Mouse (Mus musculus) naive thymus-derived CD4-positive, alpha-beta T cell, adult 2 months (primary cell): ENCODE data around the gene Wdr17.

Source experiments
- DNase-seq: peaks from one replicate; pipeline ENCODE4 v3.0.0-alpha.2; 2011; ENCODE audit warnings: low read depth

Gene Wdr17

DNA sequence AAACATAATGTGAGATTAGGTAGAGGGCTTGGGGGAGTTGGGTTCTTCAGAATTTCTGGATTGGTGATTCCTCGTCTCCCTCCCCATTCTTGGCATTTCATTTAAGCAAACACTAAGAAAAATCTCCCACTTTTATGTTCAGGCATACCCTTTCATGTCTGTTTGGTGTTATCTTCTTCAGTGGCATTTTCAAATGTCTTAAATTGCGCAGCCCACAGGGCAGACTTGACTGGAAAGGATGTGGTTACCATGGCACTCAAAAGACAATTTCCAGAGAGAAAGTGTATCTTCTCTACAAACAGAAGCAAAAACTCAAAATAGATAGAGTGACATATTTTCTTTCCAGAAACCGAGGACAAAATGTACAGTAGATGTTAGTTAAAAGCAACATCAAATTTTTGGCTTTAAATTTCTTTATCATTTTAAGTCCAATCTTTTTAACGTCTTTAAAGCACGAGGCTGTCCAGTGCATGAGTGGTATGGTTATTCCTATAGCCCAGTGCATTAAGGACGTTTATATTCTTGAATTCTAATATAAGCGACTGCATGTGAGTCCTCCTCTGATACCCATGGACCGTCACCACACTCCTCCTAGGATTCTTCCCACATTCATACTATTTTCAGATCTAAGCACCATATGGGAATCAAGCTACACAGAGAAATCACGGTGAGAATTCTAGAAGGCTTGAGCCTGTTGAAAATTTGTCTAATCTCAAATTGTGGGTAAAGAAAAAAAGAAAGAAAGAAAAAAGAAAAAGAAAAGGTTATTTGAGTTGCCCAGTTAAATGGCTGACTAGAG lies at the start of gene Wdr17:
Gene Wdr17 (minus strand): TSS at position 198 of the 799 bp plus-strand sequence.
- no peak for DNase-seq

DNA sequence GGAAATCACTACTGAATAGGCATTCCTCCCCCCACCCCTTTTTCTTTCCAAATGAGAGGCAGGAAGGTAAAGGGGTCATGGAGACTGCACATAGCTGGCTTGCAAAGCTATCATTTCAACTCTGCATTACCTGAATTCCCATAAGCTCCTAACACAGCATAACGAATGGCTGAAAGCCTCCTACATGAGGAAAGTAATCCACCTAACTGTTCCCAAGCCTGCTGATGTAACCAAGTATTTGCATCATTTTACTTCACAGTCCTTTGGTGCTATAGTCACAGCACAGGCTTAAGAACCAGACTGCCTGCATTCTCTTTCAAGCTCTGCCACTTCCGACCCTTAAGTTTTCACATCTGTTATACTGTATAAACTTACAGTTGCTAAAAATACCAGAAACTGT lies 45.3 kb upstream of the Wdr17 start:
- DNase-seq, result no peak

DNA sequence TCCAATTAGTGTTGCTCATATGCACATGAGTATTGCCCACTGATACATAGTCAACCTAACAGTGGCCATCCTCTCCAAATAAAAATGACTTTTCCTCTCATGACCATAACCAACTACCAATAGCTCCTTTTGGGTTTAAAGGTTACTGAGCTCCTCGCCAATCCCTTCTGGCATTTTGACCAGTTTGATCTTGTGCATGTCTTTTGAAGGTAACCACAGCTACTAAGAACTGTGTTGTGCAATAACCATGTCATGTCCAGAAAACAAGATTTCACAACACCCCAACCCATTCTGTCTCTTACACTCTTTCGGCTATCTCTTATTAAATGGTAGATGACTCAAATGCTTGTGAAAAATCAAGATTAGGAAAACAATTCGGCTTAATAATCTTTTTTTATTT lies 38.0 kb upstream of the Wdr17 start:
- no peak for DNase-seq

- DNase-seq, result no peak
These were observed 35.3 kb upstream of the Wdr17 start for GRCm38 (mm10) chr8:54922160-54922855.

- no peak for DNase-seq
These were observed 30.7 kb upstream of the Wdr17 start for GRCm38 (mm10) chr8:54917710-54918109.

DNA sequence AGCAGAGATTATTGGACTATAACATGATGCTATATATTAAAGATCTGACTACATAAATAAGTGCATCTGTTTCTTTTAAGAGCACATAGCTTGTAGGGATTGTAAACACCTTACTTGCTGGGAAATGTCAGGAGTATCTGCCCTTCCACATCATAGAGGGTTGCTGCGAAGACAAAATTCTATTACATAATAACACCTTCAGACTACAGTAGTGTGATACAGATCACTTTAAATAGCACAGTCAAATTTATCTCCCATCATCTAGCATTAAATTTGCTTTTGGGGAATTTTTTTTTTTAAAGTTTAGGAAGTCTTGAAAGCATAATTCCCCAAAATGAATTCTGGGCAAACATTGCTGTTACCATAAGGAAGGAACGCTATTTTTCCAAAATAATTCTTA lies 25.9 kb upstream of the Wdr17 start:
- DNase-seq, result no peak

DNA sequence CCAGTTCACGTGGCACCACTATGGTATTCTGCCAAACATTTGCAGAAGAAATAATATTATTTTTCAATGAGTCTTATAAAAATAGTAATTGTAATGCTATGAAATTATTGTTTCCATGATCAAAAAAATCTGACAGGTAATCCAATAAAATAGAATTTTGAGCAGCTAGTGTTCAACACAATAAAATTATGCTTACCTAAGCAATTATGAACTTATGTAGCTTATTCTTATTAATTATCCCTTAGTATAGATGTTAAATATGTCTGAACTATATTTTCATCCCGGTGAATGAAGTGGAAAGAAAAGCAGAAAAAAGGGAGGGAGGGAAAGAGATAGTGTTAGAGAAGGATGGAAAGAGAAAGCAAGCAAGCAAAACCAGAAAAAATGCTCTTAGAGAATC lies 12.5 kb upstream of the Wdr17 start:
- no peak for DNase-seq

- DNase-seq, result no peak
These were observed 7.8 kb upstream of the Wdr17 start for GRCm38 (mm10) chr8:54894637-54895322.

DNA sequence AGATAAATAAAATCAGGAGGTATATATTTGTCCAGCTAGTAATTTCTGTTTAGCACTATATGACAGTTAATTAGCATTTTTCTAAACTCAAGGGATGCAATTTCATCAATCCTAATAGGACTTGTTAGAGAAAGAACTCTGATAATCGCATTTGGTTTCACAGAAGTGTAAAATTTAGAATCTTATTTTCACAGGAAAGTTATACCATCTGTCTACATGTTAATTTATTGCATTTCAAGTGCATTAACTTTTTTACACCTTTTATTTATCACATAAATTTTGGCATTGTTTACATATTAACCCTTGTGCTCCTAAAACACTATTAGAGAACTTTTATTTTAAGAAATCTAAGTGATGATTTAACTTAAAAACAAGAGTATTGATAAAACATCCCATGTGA lies 7.2 kb upstream of the Wdr17 start:
- no peak for DNase-seq

DNA sequence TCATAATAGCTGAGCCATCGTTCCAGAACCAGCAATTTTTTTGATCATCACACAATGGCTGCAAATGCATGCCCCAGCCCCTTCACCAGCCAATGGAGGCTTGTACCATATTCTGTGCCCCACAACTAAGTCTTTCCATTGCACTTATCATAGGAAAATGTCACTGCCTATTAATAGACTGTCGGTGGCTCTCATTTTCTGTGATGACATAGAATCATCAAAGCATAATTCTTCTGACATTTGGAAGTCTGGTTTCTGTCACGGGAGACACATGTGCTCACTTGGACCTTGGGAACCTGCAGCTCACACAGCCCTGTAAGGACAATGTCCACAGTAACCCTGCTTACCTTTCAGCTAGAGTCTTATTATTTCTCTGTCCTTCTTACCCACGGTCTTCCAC lies 424 bp downstream of the Wdr17 start:
- DNase-seq, result no peak

- DNase-seq, result no peak
These were observed 10.5 kb downstream of the Wdr17 start for GRCm38 (mm10) chr8:54876458-54876857.

DNA sequence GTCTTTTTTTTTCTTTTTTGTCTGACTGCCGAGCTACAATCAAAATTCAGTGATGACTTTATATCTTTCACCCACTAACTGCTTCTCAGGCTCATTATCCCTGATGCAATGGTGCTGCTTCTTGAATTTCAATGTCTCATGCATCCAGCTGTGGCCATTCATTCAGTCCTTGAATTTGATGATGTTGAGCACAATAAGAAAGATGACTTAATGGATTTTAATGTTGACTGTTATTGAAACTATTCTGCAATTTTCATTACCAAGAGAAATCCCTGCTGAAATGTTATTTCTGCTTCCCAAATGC lies 22.3 kb downstream of the Wdr17 start:
- DNase-seq, result no peak

DNA sequence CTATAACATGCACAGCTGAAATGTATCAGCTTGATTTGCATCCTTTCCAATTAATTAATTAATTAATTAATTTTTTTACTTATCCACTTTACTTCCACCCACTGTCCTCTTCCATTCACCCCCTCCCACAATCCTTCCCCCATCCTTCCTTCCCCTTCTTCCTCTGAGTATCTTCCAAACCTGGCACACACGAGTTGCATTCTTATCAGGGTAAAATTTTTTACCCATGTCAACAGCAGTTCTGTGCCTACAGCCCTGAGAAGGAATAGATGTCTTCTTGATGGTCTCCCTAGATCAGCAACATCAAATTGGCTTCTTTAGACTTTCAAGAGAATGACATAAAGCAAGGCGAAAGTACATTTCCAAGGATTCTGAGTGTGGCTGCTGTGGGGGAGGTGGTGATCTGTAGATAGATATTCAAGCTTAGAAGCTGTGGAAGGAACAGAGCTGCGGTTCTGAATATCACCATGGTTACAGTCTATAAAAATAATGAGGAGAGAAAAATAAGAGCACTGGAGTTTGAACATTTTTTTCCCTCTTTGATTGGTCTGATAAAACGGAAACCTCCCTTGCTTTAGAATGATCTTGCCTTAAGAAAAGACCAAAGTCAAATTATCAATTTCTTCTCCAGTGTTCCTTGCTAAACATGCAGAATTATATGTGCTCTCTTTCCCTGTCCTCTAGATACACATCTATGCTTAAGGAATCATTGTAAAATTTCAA lies 22.8 kb downstream of the Wdr17 start:
- no peak for DNase-seq

GRCm38 (mm10) chr8:54836029-54836959 lies 50.7 kb downstream of the Wdr17 start:
- DNase-seq, result no peak

- DNase-seq, result no peak
These were observed 57.1 kb downstream of the Wdr17 start for GRCm38 (mm10) chr8:54829794-54830426.

DNA sequence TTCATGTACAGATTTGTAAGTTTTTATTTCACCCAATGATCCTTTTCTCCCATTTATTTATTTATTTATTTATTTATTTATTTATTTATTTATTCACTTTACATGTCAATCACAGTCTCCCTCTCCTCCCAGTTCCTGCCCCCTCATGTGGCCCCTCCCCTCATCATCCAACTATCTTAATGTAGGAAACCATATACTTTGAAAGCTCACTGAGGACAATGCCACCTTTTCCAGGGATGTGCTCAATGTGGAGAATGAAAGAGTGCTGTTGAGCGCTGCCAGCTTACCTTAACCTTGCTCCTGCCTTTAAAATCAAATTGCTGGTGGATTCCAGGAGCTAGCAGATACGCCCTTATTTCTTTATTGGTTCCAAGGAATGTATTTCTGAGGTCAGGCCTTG lies 59.0 kb downstream of the Wdr17 start:
- DNase-seq, result no peak

DNA sequence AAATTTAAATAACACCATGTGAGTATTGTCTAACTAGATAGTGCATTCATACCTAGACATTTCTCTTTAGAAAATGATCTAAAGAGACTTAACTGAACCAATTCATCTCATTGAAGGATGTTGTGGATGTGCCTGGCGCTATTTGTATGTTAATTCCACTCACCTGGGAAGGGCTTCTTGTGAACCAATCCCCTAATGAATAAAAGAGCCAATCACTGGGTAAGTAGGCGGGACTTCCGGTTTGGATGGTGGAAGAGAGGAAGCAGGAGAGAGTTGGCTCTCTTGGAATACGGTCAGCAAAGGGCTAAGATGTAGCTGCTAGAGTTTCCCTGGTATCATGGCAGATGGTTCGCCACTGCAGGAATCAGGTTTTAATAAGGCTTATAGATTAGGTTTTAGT lies 64.0 kb downstream of the Wdr17 start:
- DNase-seq, result no peak

DNA sequence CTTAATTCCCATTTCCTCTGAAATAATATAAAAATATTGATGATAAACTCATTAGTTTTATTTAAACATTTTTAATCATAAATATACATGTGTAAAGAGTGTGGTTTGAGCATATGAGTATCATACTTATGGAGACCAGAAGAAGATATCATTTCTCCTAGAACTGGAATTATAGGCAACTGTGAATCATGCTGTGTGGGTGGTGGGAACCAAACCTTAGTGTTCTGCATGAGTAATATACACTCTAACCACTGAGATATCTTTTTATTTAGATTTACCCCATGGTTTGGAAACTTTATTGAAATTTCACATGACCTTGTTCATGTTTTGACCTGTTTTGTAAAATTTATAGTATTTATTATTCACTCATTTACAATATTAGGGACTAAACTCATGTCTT lies 68.3 kb downstream of the Wdr17 start:
- DNase-seq, result no peak

DNA sequence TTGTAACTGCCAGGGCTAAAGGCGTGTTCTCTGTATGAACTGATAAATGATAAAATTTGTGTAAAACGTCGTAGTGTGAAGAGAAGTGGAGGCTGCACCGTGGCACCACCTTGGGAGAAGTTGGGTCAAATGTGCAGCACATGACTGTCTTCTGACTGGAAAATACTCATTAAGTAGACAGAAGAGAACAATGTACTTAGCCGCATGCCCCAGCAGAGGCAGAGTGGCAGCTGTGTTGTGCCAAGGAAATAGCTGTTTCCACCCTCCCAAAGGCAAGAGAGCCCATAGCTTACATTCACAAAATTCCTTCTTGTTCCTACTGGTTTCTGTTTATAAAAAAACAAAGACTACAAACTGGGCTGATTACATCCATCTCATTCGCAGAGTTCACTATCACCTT lies 78.8 kb downstream of the Wdr17 start:
- no peak for DNase-seq

GRCm38 (mm10) chr8:54806173-54806572 lies 80.8 kb downstream of the Wdr17 start:
- no peak for DNase-seq

GRCm38 (mm10) chr8:54792699-54793061 lies 94.3 kb downstream of the Wdr17 start:
- DNase-seq, result no peak
